Mouse (Mus musculus) lung, embryonic 15.5 days (tissue): Measurements from ENCODE around the gene Dst. TPM values are rescaled to one million over a fixed set of nuclear protein-coding genes. Genes with fewer than 3 reads are reported as not detected.

Source experiments
- ATAC-seq: fragments of 200-750 bp; cut with Nextera tagmentation; 2 replicates; pipeline ENCODE4 v1.8.0; 2017; ENCODE audit warnings: moderate number of reproducible peaks, borderline replicate concordance; ENCODE audit not compliant: low FRiP score, low TSS enrichment; ENCODE audit errors: extremely low read depth
- H3K27ac ChIP-seq: fragments of 300-500 bp; sonication (generic); 2 replicates; pipeline ENCODE4 v1.5.1; 2015; ENCODE audit warnings: moderate library complexity, mild to moderate bottlenecking, inconsistent platforms
- H3K27me3 ChIP-seq: fragments of 300-500 bp; sonication (generic); 2 replicates; pipeline ENCODE4 v1.6.1; 2015; ENCODE audit warnings: inconsistent platforms
- H3K36me3 ChIP-seq: fragments of 300-500 bp; sonication (generic); 2 replicates; pipeline ENCODE4 v1.6.1; 2015; ENCODE audit warnings: inconsistent platforms
- H3K4me1 ChIP-seq: fragments of 300-500 bp; sonication (generic); 2 replicates; pipeline ENCODE4 v1.6.1; 2015; ENCODE audit warnings: inconsistent platforms
- H3K4me2 ChIP-seq: fragments of 300-500 bp; sonication (generic); 2 replicates; pipeline ENCODE4 v1.6.1; 2015; ENCODE audit warnings: inconsistent platforms, mild to moderate bottlenecking, moderate library complexity
- H3K4me3 ChIP-seq: fragments of 300-500 bp; sonication (generic); 2 replicates; pipeline ENCODE4 v1.5.1; 2015; ENCODE audit warnings: mild to moderate bottlenecking, inconsistent platforms
- H3K9ac ChIP-seq: fragments of 300-500 bp; sonication (generic); 2 replicates; pipeline ENCODE4 v1.6.1; 2015; ENCODE audit warnings: inconsistent platforms
- H3K9me3 ChIP-seq: fragments of 300-500 bp; sonication (generic); 2 replicates; pipeline ENCODE4 v1.6.1; 2016; ENCODE audit warnings: inconsistent platforms
- WGBS: fragments of 180-500 bp; shearing (Covaris S2); methylation state at CpG from one replicate; pipeline ENCODE4 v1.1.7; 2015; 5-methylcytosine and 5-hydroxymethylcytosine counted together
- polyA plus RNA-seq: library from polyadenylated mRNA; unstranded; fragments of >200 nt; fragmentation: Nextera tagmentation; extraction: Ambion mirVana; gene quantifications from 2 replicates; pipeline ENCODE4 v1.2.1, GENCODE M21; 2015

Dst gene
- polyA plus RNA-seq, 1 experiment from 2014 or later = 15.2 TPM

DNA sequence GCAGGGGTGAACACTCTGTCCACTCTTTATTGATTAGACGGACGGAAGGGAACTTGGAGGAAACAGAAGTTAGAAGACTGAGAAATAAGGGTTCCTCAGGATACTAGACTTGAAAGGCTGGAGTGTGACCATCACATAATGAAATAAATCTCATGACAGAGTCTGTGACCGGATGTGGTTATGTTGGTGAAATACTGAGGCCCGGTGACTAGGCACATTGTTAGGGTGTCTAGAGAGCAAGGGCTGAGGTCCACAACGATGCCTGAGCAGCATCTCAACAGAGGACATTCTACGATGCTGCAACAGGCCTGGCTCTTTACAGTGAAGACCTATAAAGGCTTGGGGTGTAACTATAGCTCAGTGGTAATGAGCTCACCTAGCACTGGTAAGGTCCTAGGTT is 9.7 kb upstream of the Dst start:
- H3K27me3 ChIP-seq = no peaks in the 10 kb centered on the region

DNA sequence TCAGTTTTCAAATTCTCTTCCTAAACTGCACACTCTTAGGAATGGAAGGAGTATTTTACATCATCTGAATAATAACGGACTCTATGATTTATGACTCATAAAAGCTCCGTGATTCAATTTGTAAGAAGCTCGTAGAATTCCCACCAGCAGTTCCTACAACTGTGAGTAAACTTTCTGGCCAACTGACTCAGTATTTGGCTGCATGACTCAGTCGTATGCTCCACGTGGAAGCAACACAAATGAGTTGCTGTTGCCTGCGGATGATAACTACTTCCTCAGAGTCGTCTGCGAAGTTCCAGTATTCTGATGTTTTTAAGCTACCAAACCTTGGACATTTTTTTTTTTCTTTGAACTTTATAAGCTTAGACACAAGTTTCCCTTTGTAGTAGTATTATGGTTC is 7.8 kb upstream of the Dst start:
- Histone ChIP-seq H3K27me3 (no peaks in the 10 kb centered on the region; the same call in 1 of the 2 replicates), H3K4me3 (no peak overlapping the region), H3K9me3 (no peaks in the 10 kb centered on the region), H3K27ac (no peak overlapping the region), H3K36me3 (no peaks in the 10 kb centered on the region), H3K9ac (no peak overlapping the region), H3K4me2 (no peak overlapping the region), H3K4me1 (no peaks in the 10 kb centered on the region)
- ATAC-seq = no peak
- WGBS = 76% methylated on average over 8 of the region's 8 CpGs

More for the DNA sequence above, 9.7 kb upstream of the Dst start:
- no peaks in the 10 kb centered on the region for H3K4me1 ChIP-seq
- 85% methylated on average over 6 of the region's 6 CpGs for WGBS
- no peak for ATAC-seq
- no peaks in the 10 kb centered on the region for H3K9me3 ChIP-seq
- H3K4me2 ChIP-seq = no peak overlapping the region
- H3K9ac ChIP-seq = no peak overlapping the region
- no peak overlapping the region for H3K4me3 ChIP-seq
- no peak overlapping the region for H3K27ac ChIP-seq
- no peaks in the 10 kb centered on the region for H3K36me3 ChIP-seq

DNA sequence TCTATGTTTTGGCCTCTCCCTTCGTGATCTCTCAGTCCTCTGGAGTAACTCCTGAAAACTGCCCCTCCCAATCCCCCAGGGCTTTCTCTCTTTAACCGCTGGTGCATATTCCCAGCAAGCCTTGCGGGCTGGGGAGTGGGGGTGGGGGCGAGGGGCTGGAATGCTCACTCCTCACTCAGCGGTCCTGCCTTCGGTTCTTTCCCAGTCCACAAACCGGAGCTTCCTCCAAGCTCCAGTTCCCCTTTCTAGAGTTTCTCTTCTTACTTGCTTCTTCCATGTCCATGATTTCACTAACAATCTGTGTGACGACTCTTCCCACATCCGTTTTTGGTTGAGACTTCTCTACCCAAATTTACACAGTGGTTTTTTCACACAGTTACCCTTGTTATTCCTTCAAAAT is 4.4 kb upstream of the Dst start:
- Histone ChIP-seq H3K27ac (no peak overlapping the region), H3K27me3 (peaks cover 31% of the 10 kb centered on the region), H3K4me2 (no peak overlapping the region; the same call in 1 of the 2 replicates), H3K9ac (no peak overlapping the region), H3K4me1 (peaks cover 14% of the 10 kb centered on the region), H3K36me3 (no peaks in the 10 kb centered on the region), H3K4me3 (no peak overlapping the region), H3K9me3 (no peaks in the 10 kb centered on the region)
- ATAC-seq = no peak
- 30% methylated on average over 9 of the region's 9 CpGs for WGBS

DNA sequence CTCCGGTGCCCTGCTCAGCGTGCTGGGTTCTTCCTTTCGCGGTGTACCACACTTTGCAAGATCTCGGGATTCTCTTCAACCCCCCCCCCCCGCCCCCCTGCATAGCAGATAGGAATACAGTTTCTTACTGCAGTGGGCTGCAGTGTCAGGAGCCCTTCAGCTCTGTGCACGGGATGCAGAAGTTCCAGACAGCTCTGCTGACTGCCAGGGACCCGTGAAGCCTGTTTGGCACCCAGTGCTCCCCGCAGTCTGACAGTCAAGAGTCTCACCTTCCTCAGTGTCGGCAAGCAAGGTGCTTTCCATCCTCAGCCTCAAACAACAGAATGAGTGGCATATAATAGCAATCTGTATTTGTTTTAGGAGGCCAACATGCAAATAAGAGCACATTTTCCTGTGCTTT is 1.8 kb upstream of the Dst start:
- H3K36me3 ChIP-seq = no peaks in the 10 kb centered on the region
- no peaks in the 10 kb centered on the region for H3K9me3 ChIP-seq
- ATAC-seq = no peak
- peaks cover 19% of the 10 kb centered on the region for H3K4me1 ChIP-seq
- H3K27ac ChIP-seq = no peak overlapping the region
- no peak overlapping the region for H3K9ac ChIP-seq
- WGBS = 26% methylated on average over 10 of the region's 10 CpGs
- no peak overlapping the region for H3K4me3 ChIP-seq
- peaks cover 44% of the 10 kb centered on the region for H3K27me3 ChIP-seq
- no peak overlapping the region for H3K4me2 ChIP-seq

DNA sequence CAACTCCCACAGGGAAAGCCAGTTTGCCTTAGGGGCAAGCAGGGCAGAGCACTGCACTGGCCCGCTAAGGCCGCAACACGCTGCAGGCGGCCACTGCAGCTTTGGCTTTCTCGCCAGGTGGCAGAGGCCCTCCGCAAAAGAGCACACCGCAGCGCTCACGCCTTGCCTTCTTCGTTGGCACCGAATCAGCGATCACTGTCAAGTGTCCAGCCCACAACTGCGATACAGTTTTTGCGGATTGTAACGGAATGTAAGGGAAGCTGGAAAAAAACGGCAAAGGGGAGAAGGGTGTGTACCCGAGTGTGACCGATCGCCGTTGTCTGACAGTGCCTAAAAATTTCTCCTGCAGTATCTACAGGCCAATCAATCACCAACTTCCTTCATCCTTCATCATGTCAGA is 1.1 kb upstream of the Dst start:
- H3K9me3 ChIP-seq = no peaks in the 10 kb centered on the region
- peaks cover 44% of the 10 kb centered on the region for H3K27me3 ChIP-seq
- 2% methylated on average over 20 of the region's 20 CpGs for WGBS
- H3K4me2 ChIP-seq = peak overlapping the region; percentile 100
- ATAC-seq = no peak
- no peak overlapping the region for H3K27ac ChIP-seq
- no peaks in the 10 kb centered on the region for H3K36me3 ChIP-seq
- peak overlapping the region; percentile 64 for H3K4me3 ChIP-seq
- no peak overlapping the region for H3K9ac ChIP-seq
- peaks cover 19% of the 10 kb centered on the region for H3K4me1 ChIP-seq

DNA sequence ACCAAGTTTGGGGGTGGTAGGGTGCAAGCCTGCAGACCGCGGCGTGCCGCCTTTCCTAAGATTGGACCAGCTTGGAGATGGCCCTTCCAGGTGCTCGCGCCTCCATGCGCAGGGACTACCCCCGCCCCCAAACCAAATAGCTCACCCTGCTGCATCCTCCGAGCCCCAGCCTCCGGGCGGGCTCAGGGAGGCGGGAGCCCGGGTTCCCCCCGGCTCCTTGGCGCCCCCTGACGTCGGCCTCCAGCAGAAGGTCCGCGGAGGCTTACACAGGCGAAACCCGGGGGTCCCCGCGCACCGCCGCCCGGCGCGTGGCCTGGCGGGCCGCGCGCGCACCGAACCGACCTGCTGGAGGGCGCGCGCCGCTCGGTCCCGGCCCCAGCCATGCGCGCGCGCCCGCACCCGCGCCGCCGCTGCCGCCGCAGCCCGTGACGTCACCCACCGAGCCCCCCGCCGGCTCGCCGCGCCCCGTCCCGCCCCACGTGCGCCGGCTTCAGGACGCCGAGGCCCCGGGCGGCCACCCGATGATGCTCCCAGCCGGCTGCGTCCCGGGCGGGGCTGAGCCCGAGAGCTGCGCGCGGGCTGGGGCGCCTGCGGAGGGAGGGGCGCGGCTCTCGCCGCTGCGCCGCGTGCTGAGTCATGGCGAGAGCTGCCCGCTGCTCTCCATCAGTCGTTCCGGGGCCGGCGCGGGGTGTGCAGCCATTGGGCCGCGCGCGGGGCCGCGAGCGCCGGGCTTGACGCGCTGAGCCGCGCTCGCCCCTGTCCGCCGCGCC is 419 bp upstream of the Dst start, which contains the start of gene Bend6:
TSS of gene Bend6 (minus strand) at position 396 of the 770 bp plus-strand sequence.
- Histone ChIP-seq H3K9ac (peak within 1 kb of the TSS; percentile 44), H3K27ac (no peak within 1 kb of the TSS), H3K4me3 (peak within 1 kb of the TSS; percentile 64), H3K36me3 (no peaks in the 10 kb centered on the region), H3K4me1 (peaks cover 19% of the 10 kb centered on the region), H3K4me2 (peak within 1 kb of the TSS; percentile 100), H3K9me3 (no peaks in the 10 kb centered on the region), H3K27me3 (peaks cover 44% of the 10 kb centered on the region)
- WGBS = 1% methylated on average over 81 of the region's 110 CpGs
- ATAC-seq = peak; percentile 77

DNA sequence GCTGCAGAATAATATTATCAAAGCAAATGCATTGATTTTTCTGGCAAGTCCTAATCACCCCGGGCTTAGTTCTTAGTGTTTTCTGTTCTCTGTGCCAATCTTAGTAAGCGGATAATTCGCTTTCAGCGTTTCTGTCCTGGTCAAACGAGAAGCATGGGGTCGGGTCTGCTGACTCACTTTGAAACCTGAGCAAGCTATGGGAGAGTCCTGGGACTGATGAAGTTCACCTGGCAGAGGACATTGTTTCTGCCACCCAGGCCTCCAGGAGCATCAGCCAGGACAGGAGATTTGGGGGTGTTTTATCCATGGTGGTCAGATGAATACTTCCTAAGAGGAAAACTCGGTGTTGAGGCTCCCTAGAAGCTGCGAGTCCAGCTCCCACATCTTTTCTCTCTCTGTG is 3.6 kb downstream of the Dst start:
- Histone ChIP-seq H3K4me1 (peaks cover 19% of the 10 kb centered on the region), H3K27me3 (peaks cover 33% of the 10 kb centered on the region), H3K9me3 (no peaks in the 10 kb centered on the region), H3K9ac (no peak overlapping the region), H3K4me2 (no peak overlapping the region), H3K36me3 (no peaks in the 10 kb centered on the region), H3K4me3 (no peak overlapping the region), H3K27ac (no peak overlapping the region)
- ATAC-seq = no peak
- 66% methylated on average over 8 of the region's 8 CpGs for WGBS

DNA sequence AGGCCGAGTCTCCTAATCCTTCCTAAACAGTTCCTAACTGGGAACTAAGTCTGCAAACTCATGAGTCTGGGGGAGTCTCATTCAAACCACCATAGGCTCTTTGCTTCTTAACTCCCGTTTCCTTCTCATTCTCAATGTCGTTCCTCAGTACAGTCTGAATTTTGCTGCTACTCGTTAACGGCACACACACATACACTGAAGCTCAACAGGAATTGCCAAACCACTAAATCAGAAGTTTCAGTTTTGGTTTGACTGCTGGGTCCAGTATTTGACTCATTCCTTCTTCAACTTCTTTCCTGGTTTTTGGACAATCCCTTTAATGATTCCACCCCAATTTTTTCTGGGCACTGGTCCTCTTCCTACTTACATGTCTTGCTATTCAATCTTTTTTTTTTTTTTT is 8.5 kb downstream of the Dst start:
- Histone ChIP-seq H3K4me1 (no peaks in the 10 kb centered on the region), H3K36me3 (no peaks in the 10 kb centered on the region), H3K4me2 (no peak overlapping the region), H3K27me3 (no peaks in the 10 kb centered on the region), H3K9ac (no peak overlapping the region), H3K27ac (no peak overlapping the region), H3K4me3 (no peak overlapping the region), H3K9me3 (no peaks in the 10 kb centered on the region)
- 93% methylated on average over 5 of the region's 5 CpGs for WGBS
- no peak for ATAC-seq

DNA sequence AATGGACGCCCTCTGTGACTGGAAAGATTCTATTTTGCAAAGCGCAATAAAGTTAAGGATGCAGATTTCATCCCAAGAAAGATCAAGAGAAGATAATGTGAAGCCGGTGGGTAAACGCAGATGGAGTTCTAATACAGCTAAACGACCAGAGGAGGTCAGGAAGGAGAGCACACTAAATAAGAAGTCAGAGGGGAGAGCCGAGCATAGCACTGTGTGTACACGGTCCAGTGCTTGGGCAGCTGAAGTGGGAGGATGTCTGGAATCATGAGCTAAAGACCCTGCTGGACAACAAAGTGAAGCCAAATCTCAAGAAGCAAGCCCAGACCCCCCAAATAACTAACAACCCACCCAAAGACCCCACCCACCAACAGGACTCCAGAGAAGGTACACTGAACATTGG is 14.9 kb downstream of the Dst start:
- WGBS = 59% methylated on average over 7 of the region's 7 CpGs
- no peaks in the 10 kb centered on the region for H3K27me3 ChIP-seq
- no peak overlapping the region for H3K9ac ChIP-seq
- no peak for ATAC-seq
- H3K36me3 ChIP-seq = no peaks in the 10 kb centered on the region
- no peaks in the 10 kb centered on the region for H3K9me3 ChIP-seq
- no peak overlapping the region for H3K4me3 ChIP-seq
- no peak overlapping the region for H3K4me2 ChIP-seq
- no peaks in the 10 kb centered on the region for H3K4me1 ChIP-seq
- no peak overlapping the region for H3K27ac ChIP-seq

DNA sequence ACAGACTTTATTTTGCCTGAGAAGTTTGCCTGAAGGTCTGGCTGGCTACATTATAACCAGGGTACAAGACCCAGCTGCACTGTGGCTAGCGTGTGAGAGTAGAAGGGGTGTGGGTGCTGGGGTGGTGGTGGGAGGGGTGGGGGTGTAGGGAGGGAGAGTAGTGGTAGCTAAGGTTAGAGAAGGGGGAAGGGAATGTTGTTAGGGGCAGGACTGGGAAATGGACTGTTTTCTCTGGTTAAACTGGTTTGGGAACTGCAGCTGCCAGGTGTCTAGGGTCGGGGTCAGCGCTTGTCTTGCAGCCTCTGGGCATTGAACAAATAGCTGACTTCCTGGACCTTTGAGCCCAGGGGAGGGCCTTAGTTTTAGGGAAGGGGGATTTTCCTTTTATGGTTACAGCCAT is 17.3 kb downstream of the Dst start:
- Histone ChIP-seq H3K36me3 (no peaks in the 10 kb centered on the region), H3K9ac (no peak overlapping the region), H3K27ac (no peak overlapping the region), H3K4me1 (no peaks in the 10 kb centered on the region), H3K4me3 (no peak overlapping the region), H3K27me3 (no peaks in the 10 kb centered on the region), H3K9me3 (no peaks in the 10 kb centered on the region), H3K4me2 (no peak overlapping the region)
- ATAC-seq = no peak
- 45% methylated on average over 3 of the region's 3 CpGs for WGBS

DNA sequence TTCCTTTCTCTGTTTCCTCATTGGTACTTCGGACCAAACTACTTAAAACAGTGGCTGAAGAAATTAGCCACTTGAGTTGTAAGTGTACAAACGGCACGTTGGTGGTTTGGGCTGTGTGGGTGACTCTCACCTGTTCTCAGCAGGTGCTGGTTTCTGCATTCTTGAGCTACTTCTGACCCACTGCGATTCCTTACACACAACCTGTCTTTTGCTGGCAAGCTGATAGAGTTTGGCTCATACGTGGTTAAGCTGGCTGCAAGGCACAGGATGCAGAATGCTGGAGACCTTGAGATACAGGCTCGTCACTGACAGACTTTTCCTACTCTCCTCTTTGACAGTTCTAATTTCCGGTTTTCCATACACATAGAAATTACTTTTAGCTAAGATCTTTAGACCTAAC is 19.4 kb downstream of the Dst start:
- no peaks in the 10 kb centered on the region for H3K9me3 ChIP-seq
- H3K9ac ChIP-seq = no peak overlapping the region
- no peak overlapping the region for H3K4me3 ChIP-seq
- no peaks in the 10 kb centered on the region for H3K36me3 ChIP-seq
- no peak overlapping the region for H3K4me2 ChIP-seq
- H3K4me1 ChIP-seq = no peaks in the 10 kb centered on the region
- H3K27me3 ChIP-seq = no peaks in the 10 kb centered on the region
- 75% methylated on average over 7 of the region's 7 CpGs for WGBS
- no peak overlapping the region for H3K27ac ChIP-seq
- no peak for ATAC-seq

DNA sequence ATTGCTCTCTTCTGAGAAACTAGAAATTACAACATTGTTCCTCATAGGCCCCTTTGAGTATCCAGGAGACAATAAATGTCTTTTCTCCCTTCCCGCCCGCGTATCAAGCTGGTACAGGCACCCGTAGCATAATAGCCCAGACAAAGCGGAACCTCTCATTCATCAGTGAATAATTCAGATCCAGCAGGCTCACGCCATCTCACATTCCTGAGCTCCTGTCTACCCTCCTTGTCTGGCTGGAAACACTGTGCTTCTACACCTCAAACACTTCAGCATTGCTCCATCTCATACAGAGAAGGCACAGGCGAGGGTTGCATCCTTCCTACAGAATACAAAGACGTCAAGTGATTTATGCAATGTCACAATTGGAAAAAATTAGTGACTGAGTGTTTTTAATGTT is 23.8 kb downstream of the Dst start:
- no peak overlapping the region for H3K27ac ChIP-seq
- 85% methylated on average over 8 of the region's 8 CpGs for whole genome bisulfite sequencing
- H3K27me3 ChIP-seq = no peaks in the 10 kb centered on the region
- no peaks in the 10 kb centered on the region for H3K36me3 ChIP-seq
- H3K4me3 ChIP-seq = no peak overlapping the region
- no peak for ATAC-seq
- H3K4me2 ChIP-seq = no peak overlapping the region
- H3K9ac ChIP-seq = no peak overlapping the region
- no peaks in the 10 kb centered on the region for H3K4me1 ChIP-seq
- no peaks in the 10 kb centered on the region for H3K9me3 ChIP-seq

DNA sequence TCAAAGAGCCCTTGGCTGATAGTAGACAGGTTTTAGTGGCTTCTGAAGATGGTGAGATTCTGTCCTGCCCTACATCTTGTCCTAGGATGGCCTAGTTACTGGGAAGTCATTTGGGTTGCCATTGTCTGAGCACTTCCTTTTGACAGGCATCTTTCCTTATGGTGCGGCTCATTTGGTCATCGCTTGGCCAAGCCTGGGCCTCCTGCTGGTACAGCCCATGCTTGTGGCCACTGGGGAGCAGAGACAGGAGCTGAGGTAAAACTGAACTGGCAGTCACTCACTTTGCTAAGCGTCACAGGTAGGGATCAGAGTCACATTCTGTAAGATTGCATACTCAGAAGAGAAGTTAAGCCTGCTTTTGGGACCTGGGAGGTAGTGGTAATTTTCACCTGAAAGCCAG is 24.2 kb downstream of the Dst start:
- Histone ChIP-seq H3K36me3 (no peaks in the 10 kb centered on the region), H3K9ac (no peak overlapping the region), H3K4me1 (no peaks in the 10 kb centered on the region), H3K9me3 (no peaks in the 10 kb centered on the region), H3K27me3 (no peaks in the 10 kb centered on the region), H3K4me2 (no peak overlapping the region), H3K4me3 (no peak overlapping the region), H3K27ac (no peak overlapping the region)
- no peak for ATAC-seq
- 90% methylated on average over 3 of the region's 3 CpGs for WGBS
